Mouse (Mus musculus): ENCODE measurements around the gene Col13a1.

Gene Col13a1

DNA sequence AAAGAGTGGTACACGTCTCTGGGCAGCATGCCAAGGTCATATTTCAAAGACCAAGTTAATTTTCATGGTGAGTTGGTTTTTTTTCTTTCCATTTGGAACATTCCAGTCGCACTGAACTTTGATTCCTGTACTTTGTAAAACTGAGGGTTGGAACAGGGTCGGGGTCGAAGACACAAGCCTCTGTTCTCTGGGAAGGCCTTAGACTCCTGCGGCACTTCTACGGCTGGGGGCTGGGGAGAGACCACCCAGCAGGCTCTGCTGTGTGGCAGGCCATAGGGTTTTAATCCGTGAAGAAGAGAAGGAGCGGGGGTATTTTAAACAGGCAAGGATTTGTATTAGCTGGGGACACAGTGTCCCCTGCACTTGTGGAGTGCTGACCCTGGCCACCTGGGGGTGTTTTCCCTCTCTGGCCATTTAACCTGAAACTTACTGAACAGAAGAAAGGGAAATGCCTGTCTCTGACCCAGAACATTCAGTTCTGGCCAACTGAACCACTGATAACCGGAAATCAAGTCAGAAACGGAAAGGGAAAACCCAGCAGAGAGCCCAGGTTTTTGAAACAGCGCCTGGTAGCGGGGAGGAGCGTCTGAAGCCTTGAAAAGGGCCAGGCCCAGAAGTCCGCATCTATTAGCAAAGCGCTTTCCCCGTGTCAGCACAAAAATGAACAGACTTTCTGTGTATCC, 152.0 kb downstream of the Col13a1 start:
- peak; percentile 39 for DNase-seq

GRCm38 (mm10) chr10:61825979-61826752, 152.7 kb downstream of the Col13a1 start:
- DNase-seq: no peak

- no peak for DNase-seq
Observed at GRCm38 (mm10) chr10:61825536-61825935, 153.4 kb downstream of the Col13a1 start.

GRCm38 (mm10) chr10:61823731-61824115, 155.2 kb downstream of the Col13a1 start:
- no peak for DNase-seq

- DNase-seq: no peak
Observed at GRCm38 (mm10) chr10:61822968-61823730, 155.8 kb downstream of the Col13a1 start.

- no peak for DNase-seq
Observed at GRCm38 (mm10) chr10:61820050-61820449, 158.9 kb downstream of the Col13a1 start.

GRCm38 (mm10) chr10:61811987-61812386, 166.9 kb downstream of the Col13a1 start:
- DNase-seq: no peak

GRCm38 (mm10) chr10:61798133-61798576, 180.8 kb downstream of the Col13a1 start:
- peak; percentile 14 for DNase-seq

DNA sequence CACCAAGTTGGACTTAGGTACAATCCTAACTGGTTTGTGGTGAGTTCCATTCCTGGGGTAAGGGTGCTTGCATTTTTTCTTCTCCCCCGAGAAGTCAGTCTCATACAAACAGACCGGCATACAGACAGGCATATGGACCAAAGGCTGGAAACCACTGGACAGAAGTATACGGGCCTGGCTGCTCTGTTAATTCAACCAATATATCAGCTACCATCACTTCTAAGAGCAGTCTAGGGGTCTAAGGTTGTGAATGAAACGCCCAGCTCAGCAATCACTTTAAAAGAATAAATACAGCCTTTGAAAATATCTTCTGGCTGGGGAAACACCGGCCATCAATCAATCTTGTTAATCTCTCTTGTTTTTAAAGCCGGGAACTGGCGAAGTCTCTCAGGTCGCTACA, 183.4 kb downstream of the Col13a1 start:
- no peak for DNase-seq

DNA sequence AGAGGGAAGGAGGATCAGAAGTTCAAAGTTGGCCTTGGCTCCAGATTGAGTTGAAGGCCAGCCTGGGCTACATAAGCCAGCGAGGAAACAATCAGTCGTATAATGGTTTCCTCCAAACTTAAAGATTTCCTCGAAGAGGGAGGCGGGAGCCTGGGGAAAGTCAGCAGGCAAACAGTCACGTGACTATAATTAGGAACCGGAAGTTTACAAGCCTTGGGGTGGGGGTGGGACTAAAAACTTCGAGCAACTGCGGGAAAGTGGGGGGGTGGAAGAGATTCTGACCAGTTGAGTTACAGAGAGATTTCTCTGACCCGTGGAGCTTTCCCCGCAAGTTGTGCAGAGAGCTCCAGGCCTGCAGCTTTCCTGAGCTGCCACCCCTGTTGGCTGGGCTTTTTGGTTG, 183.9 kb downstream of the Col13a1 start:
- peak; percentile 10 for DNase-seq

GRCm38 (mm10) chr10:61793015-61793414, 185.9 kb downstream of the Col13a1 start:
- no peak for DNase-seq

GRCm38 (mm10) chr10:61788499-61788898, 190.4 kb downstream of the Col13a1 start:
- DNase-seq: no peak
